Mouse (Mus musculus) olfactory bulb, adult 2 months (tissue): ENCODE results near the gene Tent5b.

ENCODE experiments used
- CTCF ChIP-seq: fragments of 200-500 bp; IDR thresholded peaks from 2 replicates; pipeline ENCODE4 v1.5.1; 2012; ENCODE audit warnings: low read depth, mild to moderate bottlenecking, low read length, moderate library complexity; ENCODE audit not compliant: insufficient read depth
- POLR2A ChIP-seq: fragments of 200-500 bp; IDR thresholded peaks from 2 replicates; pipeline ENCODE4 v1.6.1; 2012; ENCODE audit warnings: mild to moderate bottlenecking, low read depth, low read length, moderate library complexity; ENCODE audit not compliant: insufficient read depth

DNA sequence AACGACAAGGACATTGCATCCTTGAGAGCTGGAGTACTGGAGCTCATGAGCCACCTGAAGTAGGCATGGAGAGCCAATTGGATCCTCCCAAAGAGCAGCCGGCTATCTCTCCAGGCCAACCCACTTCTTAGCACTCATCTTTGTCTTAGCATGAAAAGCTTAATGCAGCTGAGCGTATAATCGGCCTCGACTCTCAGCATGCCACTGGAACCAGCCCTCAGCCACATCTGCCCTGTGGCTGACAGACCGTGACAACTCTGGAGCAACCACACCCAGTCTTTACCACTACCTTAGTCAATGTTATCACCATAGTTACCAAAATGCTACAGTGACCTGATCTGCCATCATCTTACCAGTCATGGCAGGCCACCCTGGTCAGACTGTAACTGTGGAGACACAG lies 48.4 kb upstream of the Tent5b start:
- no peak for TF ChIP-seq POLR2A
- TF ChIP-seq CTCF: no peak
